Mouse (Mus musculus) midbrain, embryonic 11.5 days (tissue): Measurements from ENCODE around the gene Rab26. TPM values are rescaled to one million over a fixed set of nuclear protein-coding genes. Genes with fewer than 3 reads are reported as not detected.

Source experiments
- ATAC-seq: fragments of 200-750 bp; cut with Nextera tagmentation; 2 replicates; pipeline ENCODE4 v1.8.0; 2017; ENCODE audit warnings: moderate TSS enrichment, moderate library complexity; ENCODE audit not compliant: low FRiP score
- DNase-seq: peaks from one replicate; pipeline ENCODE4 v3.0.0; 2015; ENCODE audit warnings: low spot score; ENCODE audit errors: missing footprints
- H3K27ac ChIP-seq: fragments of 300-500 bp; sonication (generic); 2 replicates; pipeline ENCODE4 v1.5.1; 2014; ENCODE audit warnings: low read depth, low read length
- H3K27me3 ChIP-seq: fragments of 300-500 bp; sonication (generic); 2 replicates; pipeline ENCODE4 v1.6.1; 2014; ENCODE audit warnings: mild to moderate bottlenecking, low read length, moderate library complexity, mixed read lengths; ENCODE audit not compliant: control insufficient read depth, insufficient read depth
- H3K36me3 ChIP-seq: fragments of 300-500 bp; sonication (generic); 2 replicates; pipeline ENCODE4 v1.6.1; 2014; ENCODE audit warnings: mild to moderate bottlenecking, low read length, moderate library complexity, mixed read lengths; ENCODE audit not compliant: control insufficient read depth, insufficient read depth
- H3K4me1 ChIP-seq: fragments of 300-500 bp; sonication (generic); 2 replicates; pipeline ENCODE4 v1.6.1; 2014; ENCODE audit warnings: low read length; ENCODE audit not compliant: control insufficient read depth, insufficient read depth
- H3K4me2 ChIP-seq: fragments of 300-500 bp; sonication (generic); 2 replicates; pipeline ENCODE4 v1.6.1; 2014; ENCODE audit warnings: mild to moderate bottlenecking, moderate library complexity
- H3K4me3 ChIP-seq: fragments of 300-500 bp; sonication (generic); 2 replicates; pipeline ENCODE4 v1.5.1; 2014; ENCODE audit warnings: low read depth, low read length
- H3K9ac ChIP-seq: fragments of 300-500 bp; sonication (generic); 2 replicates; pipeline ENCODE4 v1.6.1; 2014; ENCODE audit warnings: low read length
- H3K9me3 ChIP-seq: fragments of 300-500 bp; sonication (generic); 2 replicates; pipeline ENCODE4 v1.6.1; 2016; ENCODE audit warnings: low read length; ENCODE audit not compliant: control insufficient read depth
- WGBS: fragments of 180-500 bp; shearing (Covaris S2); extraction: QIAGEN DNeasy Blood & Tissue Kit; methylation state at CpG from one replicate; pipeline ENCODE4 v1.1.7; 2014; 5-methylcytosine and 5-hydroxymethylcytosine counted together
- polyA plus RNA-seq: library from polyadenylated mRNA; unstranded; fragments of >200 nt; fragmentation: Nextera tagmentation; extraction: Ambion mirVana; gene quantifications from 2 replicates; pipeline ENCODE4 v1.2.1, GENCODE M21; 2014

The Rab26 gene
- polyA plus RNA-seq, 1 experiment from 2014 or later: 2.2 TPM

DNA sequence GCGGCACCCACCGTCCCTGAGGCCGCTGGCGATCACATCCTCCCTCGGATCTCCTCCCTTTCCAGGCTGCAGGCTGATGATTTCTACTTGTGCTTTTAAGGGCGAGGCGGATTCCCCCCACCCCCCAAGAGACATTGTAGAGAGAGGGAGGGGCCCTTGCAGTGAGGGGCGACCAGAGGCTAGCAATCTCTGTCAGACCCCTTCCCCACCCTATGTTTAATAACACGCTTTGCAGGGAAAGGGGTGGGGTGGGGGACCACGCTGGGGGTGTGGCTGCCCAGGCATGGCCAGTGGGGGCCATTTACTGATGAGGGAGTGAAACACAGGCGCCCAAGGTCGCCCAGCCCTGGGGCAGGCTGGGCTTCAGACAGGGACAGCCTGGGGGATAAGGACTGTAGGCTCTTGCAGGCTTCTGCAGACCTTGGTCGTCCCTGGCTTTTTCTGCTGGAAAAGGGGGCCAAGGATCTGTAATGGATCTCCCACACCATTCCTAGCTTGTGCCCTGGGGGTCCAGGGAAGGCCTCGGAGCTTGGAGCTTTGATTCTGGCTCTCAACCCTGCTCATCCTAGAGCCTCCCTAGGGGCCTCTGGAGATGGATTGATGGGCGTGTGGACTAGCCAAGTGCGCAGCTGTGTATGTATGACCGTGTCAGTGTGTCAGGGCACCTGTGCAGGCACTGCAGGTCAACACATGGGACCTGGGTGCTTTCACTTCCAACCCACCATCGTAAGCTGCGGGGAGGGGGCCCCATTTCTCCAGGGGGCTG lies 44.6 kb downstream of the Rab26 start:
- peak; percentile 52 for ATAC-seq
- Histone ChIP-seq H3K4me3 (peak overlapping the region; percentile 71), H3K27me3 (peaks cover 3% of the 10 kb centered on the region; the same call in 1 of the 2 replicates), H3K36me3 (no peaks in the 10 kb centered on the region), H3K9ac (peak overlapping the region; percentile 90), H3K4me2 (peak overlapping the region; percentile 87), H3K9me3 (no peaks in the 10 kb centered on the region), H3K27ac (peak overlapping the region; percentile 80), H3K4me1 (peaks cover 18% of the 10 kb centered on the region)
- no peak for DNase-seq
- WGBS: 18% methylated on average over 19 of the region's 19 CpGs

DNA sequence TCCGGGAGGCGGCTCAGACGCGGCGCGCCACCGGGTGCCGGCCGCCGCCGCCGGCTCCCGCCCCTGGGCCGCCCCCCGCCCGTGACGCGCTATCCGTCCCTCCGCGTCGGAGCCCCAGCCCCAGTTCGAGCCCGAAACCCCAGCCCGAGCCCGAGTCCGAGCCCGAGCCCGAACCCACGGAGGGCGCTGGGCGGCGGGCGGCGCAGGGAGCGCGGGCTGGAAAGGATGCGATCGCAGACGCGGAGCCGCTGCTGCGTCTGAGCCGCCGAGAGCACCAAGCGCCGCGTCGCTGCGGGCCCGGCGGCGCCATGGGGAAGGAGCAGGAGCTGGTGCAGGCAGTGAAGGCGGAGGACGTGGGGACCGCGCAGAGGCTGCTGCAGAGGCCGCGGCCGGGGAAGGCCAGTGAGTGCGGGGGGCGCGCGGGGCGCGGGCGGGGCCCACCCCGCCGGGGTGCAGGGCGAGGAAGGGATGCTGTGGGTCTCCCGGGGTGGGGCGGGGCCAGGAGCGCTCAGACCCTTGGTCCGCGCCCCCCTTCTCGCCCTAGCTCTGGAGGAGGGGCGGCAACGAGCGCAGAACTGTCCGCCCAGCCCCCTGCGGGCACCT lies 45.2 kb downstream of the Rab26 start:
- Histone ChIP-seq H3K36me3 (no peaks in the 10 kb centered on the region), H3K9me3 (no peaks in the 10 kb centered on the region), H3K27me3 (peaks cover 3% of the 10 kb centered on the region; the same call in 1 of the 2 replicates), H3K4me3 (peak overlapping the region; percentile 71), H3K27ac (peak overlapping the region; percentile 80), H3K9ac (peak overlapping the region; percentile 90), H3K4me2 (peak overlapping the region; percentile 87), H3K4me1 (peaks cover 18% of the 10 kb centered on the region)
- peak; percentile 94 for DNase-seq
- peak; percentile 84 for ATAC-seq
- under 1% methylated on average over 53 of the region's 81 CpGs for WGBS

DNA sequence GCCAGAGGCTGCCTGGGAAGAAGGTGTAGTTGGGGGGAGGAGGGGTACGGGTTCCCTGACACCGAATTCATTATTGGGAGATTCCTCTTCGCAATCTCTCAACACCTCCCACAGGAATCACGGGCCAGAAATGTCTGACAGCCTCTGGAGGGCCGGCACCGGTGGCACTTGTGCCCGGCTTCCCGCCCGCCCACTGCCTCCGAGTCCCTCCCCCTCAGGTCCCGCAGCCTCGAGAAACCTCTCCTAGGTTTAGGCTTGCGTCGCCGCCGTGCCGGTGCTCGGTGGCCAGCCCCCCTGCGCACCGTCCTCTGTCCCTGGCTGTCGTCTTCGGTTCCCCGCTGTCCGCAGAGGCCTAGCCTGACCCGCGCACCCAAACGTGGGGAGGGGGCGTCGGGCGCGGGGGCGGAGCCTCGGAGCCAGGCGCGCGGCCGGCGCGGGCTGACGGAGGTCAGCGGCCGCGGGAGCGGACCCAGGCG lies 45.8 kb downstream of the Rab26 start, which contains the start of gene Caskin1:
Gene Caskin1, plus strand, starts transcription at position 416 of the 476 bp plus-strand sequence.
- peak within 1 kb of the TSS; percentile 71 for H3K4me3 ChIP-seq
- peak within 1 kb of the TSS; percentile 80 for H3K27ac ChIP-seq
- H3K9ac ChIP-seq: peak within 1 kb of the TSS; percentile 90
- peak; percentile 67 for ATAC-seq
- H3K27me3 ChIP-seq: peaks cover 3% of the 10 kb centered on the region; the same call in 1 of the 2 replicates
- under 1% methylated on average over 44 of the region's 45 CpGs for WGBS
- peak; percentile 94 for DNase-seq
- H3K4me2 ChIP-seq: peak within 1 kb of the TSS; percentile 87
- no peaks in the 10 kb centered on the region for H3K36me3 ChIP-seq
- H3K9me3 ChIP-seq: no peaks in the 10 kb centered on the region
- H3K4me1 ChIP-seq: peaks cover 18% of the 10 kb centered on the region

DNA sequence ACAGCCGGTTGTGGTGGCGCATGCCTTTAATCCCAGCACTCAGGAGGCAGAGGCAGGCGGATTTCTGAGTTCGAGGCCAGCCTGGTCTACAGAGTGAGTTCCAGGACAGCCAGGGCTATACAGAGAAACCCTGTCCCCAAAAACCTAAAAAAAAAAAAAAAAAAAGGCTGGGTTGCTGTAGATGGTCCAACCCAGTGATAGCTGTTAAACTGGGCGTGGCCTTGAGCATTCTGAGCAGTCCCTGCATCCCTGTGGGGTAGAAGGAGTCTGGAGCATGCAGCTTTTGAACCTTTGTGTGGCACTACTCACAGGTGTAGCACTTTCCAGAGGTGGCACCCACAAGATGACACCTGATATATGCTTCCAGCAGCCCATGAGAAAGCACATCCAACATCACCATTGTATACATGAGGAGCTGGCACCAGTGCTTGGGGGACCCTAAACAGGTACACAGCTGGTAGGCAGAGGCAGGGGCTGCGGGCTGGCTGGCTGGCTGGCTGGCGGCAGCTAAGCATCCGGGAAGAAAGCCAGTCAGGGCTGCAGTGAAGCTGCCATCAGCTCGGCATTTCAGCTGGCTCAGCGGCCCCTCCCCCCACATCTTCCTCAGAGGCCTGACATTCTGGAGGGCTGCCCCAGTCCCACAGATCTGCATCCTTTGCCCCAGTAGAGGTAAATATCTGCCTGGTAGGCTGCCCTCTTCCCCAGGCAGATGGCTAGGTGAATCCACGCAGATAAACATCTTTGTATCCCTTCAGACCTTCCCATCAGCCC lies 48.7 kb downstream of the Rab26 start:
- ATAC-seq (no peak), DNase-seq (no peak)
- H3K9ac ChIP-seq: peak overlapping the region; percentile 33; the same call in 1 of the 2 replicates
- H3K27me3 ChIP-seq: peaks cover 3% of the 10 kb centered on the region; the same call in 1 of the 2 replicates
- H3K27ac ChIP-seq: no peak overlapping the region
- WGBS: 51% methylated on average over 11 of the region's 11 CpGs
- no peaks in the 10 kb centered on the region for H3K9me3 ChIP-seq
- no peak overlapping the region for H3K4me2 ChIP-seq
- H3K4me1 ChIP-seq: peaks cover 15% of the 10 kb centered on the region
- no peak overlapping the region for H3K4me3 ChIP-seq
- H3K36me3 ChIP-seq: no peaks in the 10 kb centered on the region

DNA sequence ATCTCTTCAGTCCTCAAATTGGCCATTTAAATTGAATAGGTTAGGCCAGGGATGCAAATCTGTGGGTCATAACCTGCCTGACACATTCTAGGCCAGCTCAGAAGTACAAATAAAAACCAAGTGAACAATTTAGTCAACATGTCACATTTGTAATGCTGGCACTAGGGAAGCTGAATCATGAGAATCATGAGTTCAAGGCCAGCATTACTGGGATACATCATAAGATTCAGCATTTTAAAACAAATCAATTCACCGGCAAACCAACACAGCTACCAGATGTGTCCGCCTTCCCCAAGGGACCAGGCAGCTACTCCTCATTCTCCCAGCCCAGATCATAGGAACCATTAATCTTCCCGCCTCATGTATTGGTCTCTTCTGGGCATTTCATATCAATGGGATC lies 50.5 kb downstream of the Rab26 start:
- H3K4me1 ChIP-seq: peaks cover 6% of the 10 kb centered on the region
- ATAC-seq: no peak
- no peaks in the 10 kb centered on the region for H3K9me3 ChIP-seq
- 85% methylated on average over 3 of the region's 3 CpGs for WGBS
- H3K36me3 ChIP-seq: no peaks in the 10 kb centered on the region
- H3K4me2 ChIP-seq: no peak overlapping the region
- peak; percentile 60 for DNase-seq
- no peak overlapping the region for H3K4me3 ChIP-seq
- 0 out of 2 replicates have a peak, but pooled peaks cover 3% of the 10 kb centered on the region for H3K27me3 ChIP-seq
- H3K9ac ChIP-seq: no peak overlapping the region
- H3K27ac ChIP-seq: no peak overlapping the region

DNA sequence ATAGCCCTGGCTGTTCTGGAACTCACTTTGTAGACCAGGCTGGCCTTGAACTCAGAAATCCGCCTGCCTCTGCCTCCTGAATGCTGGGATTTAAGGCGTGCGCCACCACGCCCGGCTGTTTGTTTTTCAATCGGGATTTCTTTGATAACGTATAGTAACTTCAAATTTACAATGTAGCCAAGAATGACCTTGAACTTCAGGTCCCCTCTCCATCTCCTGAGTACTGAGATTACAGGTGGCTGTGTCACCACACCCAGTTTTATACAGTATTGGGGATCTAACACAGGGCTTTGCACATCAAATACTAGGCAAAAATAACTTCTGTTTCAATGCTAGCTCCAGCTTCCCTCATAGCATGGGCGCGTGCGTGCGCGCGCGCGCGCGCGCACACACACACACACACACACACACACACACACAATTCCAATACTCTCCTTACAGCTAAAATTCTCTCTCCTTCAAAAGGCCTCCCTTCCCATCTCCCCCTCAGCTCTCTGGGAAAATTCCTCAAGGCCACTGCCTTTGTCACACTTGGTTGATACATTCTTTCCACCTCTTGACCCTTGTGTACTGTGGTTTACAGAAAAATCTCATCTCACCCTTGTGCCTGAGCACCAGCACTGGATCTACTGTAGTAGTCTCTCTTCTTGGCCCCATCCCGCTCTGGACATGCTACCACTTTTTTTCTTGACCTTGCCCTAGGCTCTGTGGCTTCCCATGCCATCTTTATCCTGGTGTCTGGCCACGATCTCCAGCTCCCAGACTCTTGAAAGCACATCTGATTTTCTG lies 52.8 kb downstream of the Rab26 start:
- peaks cover 3% of the 10 kb centered on the region; the same call in 1 of the 2 replicates for H3K36me3 ChIP-seq

DNA sequence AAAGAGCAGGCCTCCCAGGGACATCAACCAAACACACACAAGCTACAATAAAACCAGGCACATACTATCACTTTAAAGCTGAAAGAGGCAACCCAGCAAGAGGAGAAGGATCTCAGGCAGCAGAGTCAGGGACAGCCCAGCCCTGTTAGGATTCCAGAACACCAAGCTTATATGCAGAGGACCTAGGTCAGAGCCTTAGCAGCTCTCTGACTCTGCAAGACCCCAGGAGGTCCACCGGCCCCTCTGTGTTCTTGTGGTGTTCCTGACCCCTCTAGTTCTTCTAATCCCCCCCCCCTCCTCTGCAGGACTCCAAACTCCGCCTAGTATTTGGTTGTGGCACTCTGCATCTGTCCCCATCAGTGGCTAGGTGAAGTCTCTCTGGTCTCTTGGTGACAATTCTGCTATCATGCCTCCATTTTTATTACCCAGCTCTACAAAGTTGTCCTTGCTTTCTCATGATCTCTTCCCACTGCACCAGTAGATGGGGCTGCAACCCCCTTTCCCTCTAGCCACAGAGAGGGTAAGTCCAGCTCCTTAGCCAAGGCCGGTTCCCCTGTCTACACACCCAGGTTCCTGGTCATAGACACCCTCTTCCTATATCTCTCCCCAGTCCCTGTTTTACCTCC lies 53.7 kb downstream of the Rab26 start:
- Histone ChIP-seq H3K4me1 (peaks cover 8% of the 10 kb centered on the region), H3K27me3 (no peaks in the 10 kb centered on the region), H3K27ac (no peak overlapping the region), H3K4me3 (no peak overlapping the region), H3K9ac (no peak overlapping the region), H3K4me2 (no peak overlapping the region), H3K36me3 (peaks cover 7% of the 10 kb centered on the region), H3K9me3 (no peaks in the 10 kb centered on the region)
- no peak for ATAC-seq
- WGBS: 45% methylated on average over 3 of the region's 3 CpGs
- peak; percentile 82 for DNase-seq

More for the DNA sequence above, 52.8 kb downstream of the Rab26 start:
- no peak overlapping the region for H3K4me3 ChIP-seq
- H3K4me2 ChIP-seq: no peak overlapping the region
- no peak overlapping the region for H3K27ac ChIP-seq
- DNase-seq: peak; percentile 69
- WGBS: 94% methylated on average over 20 of the region's 20 CpGs
- H3K9me3 ChIP-seq: no peaks in the 10 kb centered on the region
- no peak overlapping the region for H3K9ac ChIP-seq
- ATAC-seq: no peak
- peaks cover 8% of the 10 kb centered on the region for H3K4me1 ChIP-seq
- no peaks in the 10 kb centered on the region for H3K27me3 ChIP-seq

DNA sequence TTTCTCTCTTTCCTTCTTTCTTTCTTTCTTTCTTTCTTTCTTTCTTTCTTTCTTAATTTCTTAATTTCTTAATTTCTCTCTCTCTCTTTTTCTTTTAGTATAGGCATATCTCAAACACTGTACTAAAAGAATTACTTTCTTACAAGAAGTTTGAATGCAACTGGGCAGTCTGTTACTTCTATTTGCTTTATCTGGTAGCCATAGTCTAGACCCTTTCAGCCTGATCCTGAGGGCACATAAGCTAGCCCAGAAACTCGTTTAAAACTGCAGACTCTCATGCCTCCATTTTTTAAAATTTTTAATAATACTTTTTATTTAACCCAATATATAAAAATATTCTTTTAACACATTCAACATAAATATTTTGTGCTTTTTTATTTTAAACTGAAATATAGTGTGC lies 54.6 kb downstream of the Rab26 start:
- DNase-seq (peak; percentile 79), ATAC-seq (no peak)
- H3K9ac ChIP-seq: no peak overlapping the region; the same call in 1 of the 2 replicates
- no peaks in the 10 kb centered on the region for H3K27me3 ChIP-seq
- peaks cover 8% of the 10 kb centered on the region for H3K4me1 ChIP-seq
- no peaks in the 10 kb centered on the region for H3K9me3 ChIP-seq
- peaks cover 7% of the 10 kb centered on the region for H3K36me3 ChIP-seq
- H3K27ac ChIP-seq: no peak overlapping the region
- peak overlapping the region; percentile 53; the same call in 1 of the 2 replicates for H3K4me2 ChIP-seq
- H3K4me3 ChIP-seq: peak overlapping the region; percentile 75; the same call in 1 of the 2 replicates
- 28% methylated on average over 1 of the region's 1 CpGs for WGBS
